Mouse (Mus musculus): Measurements from ENCODE around the gene Stap2. TPM values are rescaled to one million over a fixed set of nuclear protein-coding genes. Genes with fewer than 3 reads are reported as not detected.
A peak's percentile ranks its signal among the peaks of the same experiment; 100 is the strongest.

The Stap2 gene
- polyA plus RNA-seq, 1 experiment from 2014 or later: 5.0 TPM

DNA sequence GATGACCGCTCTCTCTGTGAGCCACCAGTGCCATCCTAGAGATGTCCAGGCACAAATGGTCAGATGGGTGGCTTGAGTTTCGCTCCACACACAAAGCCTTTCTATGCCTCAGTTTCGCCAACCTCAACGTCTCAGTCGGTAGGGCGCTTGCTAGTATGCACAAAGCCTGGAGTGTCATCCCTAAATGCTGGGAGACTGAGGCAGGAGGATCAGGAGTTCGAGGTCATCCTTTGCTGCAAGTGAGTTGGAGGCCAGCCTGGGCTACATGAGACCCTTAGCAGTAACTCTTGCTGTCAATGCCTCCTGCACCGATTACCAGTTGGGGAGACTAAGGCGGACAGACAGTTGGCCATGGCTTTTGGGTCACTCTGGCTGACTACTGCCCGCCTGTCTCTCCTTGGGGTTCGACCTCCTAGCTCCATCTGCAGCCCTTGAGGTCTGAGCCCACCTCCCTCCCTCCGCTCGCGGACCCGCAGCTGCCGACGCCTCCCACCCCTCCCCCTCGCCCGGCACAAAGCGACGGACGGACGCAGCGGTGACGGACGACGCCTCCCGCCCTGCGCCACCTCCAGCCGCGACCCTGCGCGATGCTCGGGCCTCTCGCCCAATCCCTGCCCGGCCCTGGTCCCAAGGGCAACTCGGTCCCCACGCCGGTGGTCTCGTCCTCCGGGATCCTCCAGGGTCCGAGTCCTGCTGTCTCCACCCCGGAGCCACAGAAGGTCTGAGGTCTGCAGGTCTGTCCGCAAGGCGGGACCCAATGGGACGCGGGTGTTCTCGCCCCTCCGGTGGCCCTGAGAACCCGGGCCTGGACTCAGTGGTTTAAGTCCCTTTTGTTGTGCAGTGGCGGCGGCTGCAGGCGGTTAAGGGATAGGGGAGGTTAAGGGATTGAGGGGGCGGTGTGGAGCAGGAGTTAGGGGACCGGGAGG lies 35.2 kb downstream of the Stap2 start, which contains the start of gene Shd:
Shd (plus strand) TSS at position 502 of the 926 bp plus-strand sequence.
- DNase-seq (ENCODE audit: low spot score) (peak; percentile 58), ATAC-seq (peak; percentile 65)
- WGBS: 7% methylated on average over 52 of the region's 55 CpGs
- H3K27ac ChIP-seq (ENCODE audit: low read depth, low read length): peak within 1 kb of the TSS; percentile 75
- H3K9ac ChIP-seq (ENCODE audit: low read length): peak within 1 kb of the TSS; percentile 81
- peaks cover 4% of the 10 kb centered on the region for H3K4me1 ChIP-seq (ENCODE audit: control insufficient read depth, insufficient read depth, low read length)
- peaks cover 43% of the 10 kb centered on the region for H3K36me3 ChIP-seq (ENCODE audit: control insufficient read depth, insufficient read depth, low read length)
- peak within 1 kb of the TSS; percentile 68 for H3K4me2 ChIP-seq (ENCODE audit: low read length)
- H3K27me3 ChIP-seq (replicated peaks; ENCODE audit: control insufficient read depth, insufficient read depth, low read length): no peaks in the 10 kb centered on the region
- H3K9me3 ChIP-seq (replicated peaks; ENCODE audit: control insufficient read depth, low read length): no peaks in the 10 kb centered on the region
- peak within 1 kb of the TSS; percentile 58 for H3K4me3 ChIP-seq (ENCODE audit: low read depth, low read length)

DNA sequence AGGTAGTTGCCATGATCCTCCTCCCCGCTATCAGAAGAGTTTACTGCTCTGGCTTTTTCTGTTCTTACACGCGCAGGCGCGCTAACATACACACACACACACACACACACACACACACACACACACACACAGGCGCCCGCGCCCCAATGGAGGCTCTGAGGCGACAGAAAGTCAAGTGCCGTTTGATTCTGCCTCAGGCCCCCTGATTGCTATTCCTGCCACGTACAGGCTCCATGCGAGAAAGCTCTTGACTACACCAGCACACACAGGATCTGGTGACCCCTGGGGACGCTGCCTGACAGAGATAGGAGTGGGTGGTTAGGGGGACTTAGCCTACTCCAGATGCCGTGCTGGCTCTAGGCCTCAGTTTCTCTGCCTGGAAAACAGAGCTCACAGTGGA lies 35.8 kb downstream of the Stap2 start:
- Histone ChIP-seq H3K4me1 (ENCODE audit: control insufficient read depth, insufficient read depth, low read length) (peaks cover 4% of the 10 kb centered on the region), H3K9me3 (replicated peaks; ENCODE audit: control insufficient read depth, low read length) (no peaks in the 10 kb centered on the region), H3K4me3 (ENCODE audit: low read depth, low read length) (peak overlapping the region; percentile 58; the same call in 1 of the 2 replicates), H3K9ac (ENCODE audit: low read length) (peak overlapping the region; percentile 40), H3K4me2 (ENCODE audit: low read length) (peak overlapping the region; percentile 68), H3K27ac (ENCODE audit: low read depth, low read length) (peak overlapping the region; percentile 75), H3K36me3 (ENCODE audit: control insufficient read depth, insufficient read depth, low read length) (peaks cover 42% of the 10 kb centered on the region), H3K27me3 (replicated peaks; ENCODE audit: control insufficient read depth, insufficient read depth, low read length) (no peaks in the 10 kb centered on the region)
- peak; percentile 40 for ATAC-seq
- 31% methylated on average over 14 of the region's 14 CpGs for WGBS
- DNase-seq (ENCODE audit: low spot score): peak; percentile 83

DNA sequence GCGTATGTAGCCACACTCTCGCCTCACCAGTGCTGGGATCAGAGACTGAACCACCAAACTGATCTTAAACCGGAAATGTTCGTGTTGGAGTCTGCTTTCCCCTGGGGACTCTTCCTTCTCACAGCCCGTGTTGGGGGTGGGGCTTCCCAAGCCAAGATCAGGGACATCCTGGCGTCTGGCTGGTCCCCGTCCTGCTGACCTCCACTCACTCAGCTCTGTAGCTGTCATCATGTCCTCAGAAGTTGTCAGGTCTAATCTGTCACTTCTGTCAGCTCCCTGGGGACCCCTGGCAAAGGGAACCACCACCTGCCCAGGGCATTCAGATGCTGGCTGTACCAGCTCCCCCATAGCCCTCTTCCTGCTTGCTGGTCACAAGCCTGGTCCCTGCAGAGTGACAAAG lies 37.2 kb downstream of the Stap2 start:
- DNase-seq (ENCODE audit: low spot score) (no peak), ATAC-seq (no peak)
- H3K4me1 ChIP-seq (ENCODE audit: control insufficient read depth, insufficient read depth, low read length): peaks cover 4% of the 10 kb centered on the region
- H3K4me2 ChIP-seq (ENCODE audit: low read length): no peak overlapping the region
- no peak overlapping the region for H3K27ac ChIP-seq (ENCODE audit: low read depth, low read length)
- peaks cover 43% of the 10 kb centered on the region for H3K36me3 ChIP-seq (ENCODE audit: control insufficient read depth, insufficient read depth, low read length)
- no peaks in the 10 kb centered on the region for H3K9me3 ChIP-seq (replicated peaks; ENCODE audit: control insufficient read depth, low read length)
- 0 out of 2 replicates have a peak overlapping the region, but pooled peaks have one; percentile 21 for H3K9ac ChIP-seq (ENCODE audit: low read length)
- H3K4me3 ChIP-seq (ENCODE audit: low read depth, low read length): no peak overlapping the region
- WGBS: 67% methylated on average over 7 of the region's 7 CpGs
- no peaks in the 10 kb centered on the region for H3K27me3 ChIP-seq (replicated peaks; ENCODE audit: control insufficient read depth, insufficient read depth, low read length)

DNA sequence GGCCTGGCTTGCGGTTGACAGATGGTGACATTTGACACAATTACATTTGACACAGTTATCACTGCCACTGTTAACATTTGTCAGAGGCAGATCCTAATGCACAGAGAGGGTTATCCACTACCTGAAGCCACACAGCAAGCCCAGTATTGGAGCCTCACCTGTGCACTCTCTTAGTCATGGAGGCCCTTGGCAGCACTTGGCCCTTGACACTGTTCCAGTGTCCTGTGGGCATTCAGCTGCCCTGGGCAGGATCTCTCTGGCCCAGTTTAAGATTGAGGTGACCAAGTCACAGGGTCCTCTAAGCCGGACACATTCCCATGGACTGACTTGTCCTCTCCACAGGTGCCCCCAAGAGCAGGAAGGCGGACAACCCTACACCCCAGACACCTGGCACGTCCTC lies 38.2 kb downstream of the Stap2 start:
- Histone ChIP-seq H3K9me3 (replicated peaks; ENCODE audit: control insufficient read depth, low read length) (no peaks in the 10 kb centered on the region), H3K4me2 (ENCODE audit: low read length) (no peak overlapping the region), H3K9ac (ENCODE audit: low read length) (no peak overlapping the region), H3K4me1 (ENCODE audit: control insufficient read depth, insufficient read depth, low read length) (peaks cover 4% of the 10 kb centered on the region), H3K27ac (ENCODE audit: low read depth, low read length) (no peak overlapping the region), H3K27me3 (replicated peaks; ENCODE audit: control insufficient read depth, insufficient read depth, low read length) (no peaks in the 10 kb centered on the region), H3K36me3 (ENCODE audit: control insufficient read depth, insufficient read depth, low read length) (peaks cover 41% of the 10 kb centered on the region), H3K4me3 (ENCODE audit: low read depth, low read length) (no peak overlapping the region)
- no peak for DNase-seq (ENCODE audit: low spot score)
- 94% methylated on average over 4 of the region's 4 CpGs for WGBS
- ATAC-seq: no peak

DNA sequence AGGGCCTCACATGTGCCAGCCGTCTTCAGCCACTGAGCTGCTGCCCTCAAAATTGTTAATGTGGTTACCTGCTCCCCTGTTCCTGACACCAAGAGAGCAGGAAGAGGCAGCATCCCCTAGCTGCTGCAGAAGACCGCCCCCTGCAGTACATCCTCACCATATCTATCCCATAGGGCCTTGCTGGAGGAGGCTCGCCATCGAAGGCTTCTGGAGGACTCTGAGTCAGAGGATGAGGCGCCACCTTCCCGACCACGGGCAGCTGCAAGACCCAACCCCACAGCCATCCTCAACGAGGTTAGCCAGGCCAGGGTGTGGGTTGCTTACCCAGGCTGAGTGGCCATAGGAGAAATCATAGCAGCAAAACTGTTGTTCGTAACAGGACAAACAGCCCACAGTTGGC lies 40.4 kb downstream of the Stap2 start:
- Histone ChIP-seq H3K4me1 (ENCODE audit: control insufficient read depth, insufficient read depth, low read length) (peaks cover 2% of the 10 kb centered on the region), H3K9ac (ENCODE audit: low read length) (no peak overlapping the region), H3K9me3 (replicated peaks; ENCODE audit: control insufficient read depth, low read length) (no peaks in the 10 kb centered on the region), H3K4me3 (ENCODE audit: low read depth, low read length) (no peak overlapping the region), H3K27me3 (replicated peaks; ENCODE audit: control insufficient read depth, insufficient read depth, low read length) (no peaks in the 10 kb centered on the region), H3K36me3 (ENCODE audit: control insufficient read depth, insufficient read depth, low read length) (peaks cover 55% of the 10 kb centered on the region), H3K27ac (ENCODE audit: low read depth, low read length) (no peak overlapping the region), H3K4me2 (ENCODE audit: low read length) (no peak overlapping the region)
- ATAC-seq (no peak), DNase-seq (ENCODE audit: low spot score) (no peak)
- 84% methylated on average over 9 of the region's 9 CpGs for WGBS

DNA sequence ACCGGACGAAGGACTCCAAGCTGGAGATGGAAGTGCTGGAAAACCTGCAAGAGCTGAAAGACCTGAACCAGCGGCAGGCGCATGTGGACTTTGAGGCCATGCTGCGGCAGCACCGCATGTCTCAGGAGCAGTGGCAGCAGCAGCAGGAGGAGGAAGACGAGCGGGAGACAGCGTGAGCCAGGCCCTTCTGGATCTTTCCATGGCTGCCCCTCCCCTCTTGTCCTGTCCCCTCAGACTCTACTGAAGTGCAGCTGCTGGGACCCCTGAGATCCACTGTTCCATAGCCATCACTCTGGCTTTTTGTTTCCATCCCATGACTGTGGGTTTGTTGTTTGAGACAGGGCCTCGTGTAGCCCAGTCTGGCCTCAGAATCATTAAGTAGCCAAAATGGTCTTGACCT lies 40.9 kb downstream of the Stap2 start:
- H3K27ac ChIP-seq (ENCODE audit: low read depth, low read length): no peak overlapping the region
- H3K9ac ChIP-seq (ENCODE audit: low read length): no peak overlapping the region
- H3K4me2 ChIP-seq (ENCODE audit: low read length): no peak overlapping the region
- peaks cover 6% of the 10 kb centered on the region for H3K4me1 ChIP-seq (ENCODE audit: control insufficient read depth, insufficient read depth, low read length)
- H3K9me3 ChIP-seq (replicated peaks; ENCODE audit: control insufficient read depth, low read length): no peaks in the 10 kb centered on the region
- DNase-seq (ENCODE audit: low spot score): no peak
- H3K36me3 ChIP-seq (ENCODE audit: control insufficient read depth, insufficient read depth, low read length): peaks cover 55% of the 10 kb centered on the region
- ATAC-seq: no peak
- no peaks in the 10 kb centered on the region for H3K27me3 ChIP-seq (replicated peaks; ENCODE audit: control insufficient read depth, insufficient read depth, low read length)
- H3K4me3 ChIP-seq (ENCODE audit: low read depth, low read length): no peak overlapping the region
- WGBS: 91% methylated on average over 10 of the region's 10 CpGs

DNA sequence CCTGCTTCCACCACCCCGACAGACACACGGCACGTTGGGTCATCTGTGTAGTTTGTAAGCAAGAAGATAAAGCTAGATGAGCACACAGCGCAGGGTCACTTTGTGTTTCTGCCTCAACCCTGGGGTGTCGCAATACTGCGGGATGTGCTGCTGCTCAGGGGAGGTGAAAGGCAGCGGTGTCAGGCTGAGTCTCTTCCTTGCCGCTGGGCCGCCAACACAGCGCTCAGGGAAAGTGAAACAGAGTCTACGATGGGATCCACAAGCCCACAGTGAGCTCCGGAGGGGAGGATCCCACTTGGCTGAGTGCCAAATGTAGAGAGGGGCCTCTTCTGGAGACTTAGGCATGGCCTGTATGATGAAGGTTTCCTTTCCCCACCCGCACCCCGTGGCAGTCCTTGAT lies 42.2 kb downstream of the Stap2 start:
- H3K4me2 ChIP-seq (ENCODE audit: low read length): no peak overlapping the region
- H3K27ac ChIP-seq (ENCODE audit: low read depth, low read length): no peak overlapping the region
- H3K9me3 ChIP-seq (replicated peaks; ENCODE audit: control insufficient read depth, low read length): no peaks in the 10 kb centered on the region
- peaks cover 9% of the 10 kb centered on the region for H3K4me1 ChIP-seq (ENCODE audit: control insufficient read depth, insufficient read depth, low read length)
- no peak overlapping the region for H3K9ac ChIP-seq (ENCODE audit: low read length)
- ATAC-seq: no peak
- peak; percentile 20 for DNase-seq (ENCODE audit: low spot score)
- H3K36me3 ChIP-seq (ENCODE audit: control insufficient read depth, insufficient read depth, low read length): peaks cover 55% of the 10 kb centered on the region
- no peaks in the 10 kb centered on the region for H3K27me3 ChIP-seq (replicated peaks; ENCODE audit: control insufficient read depth, insufficient read depth, low read length)
- no peak overlapping the region for H3K4me3 ChIP-seq (ENCODE audit: low read depth, low read length)
- WGBS: 81% methylated on average over 14 of the region's 14 CpGs

DNA sequence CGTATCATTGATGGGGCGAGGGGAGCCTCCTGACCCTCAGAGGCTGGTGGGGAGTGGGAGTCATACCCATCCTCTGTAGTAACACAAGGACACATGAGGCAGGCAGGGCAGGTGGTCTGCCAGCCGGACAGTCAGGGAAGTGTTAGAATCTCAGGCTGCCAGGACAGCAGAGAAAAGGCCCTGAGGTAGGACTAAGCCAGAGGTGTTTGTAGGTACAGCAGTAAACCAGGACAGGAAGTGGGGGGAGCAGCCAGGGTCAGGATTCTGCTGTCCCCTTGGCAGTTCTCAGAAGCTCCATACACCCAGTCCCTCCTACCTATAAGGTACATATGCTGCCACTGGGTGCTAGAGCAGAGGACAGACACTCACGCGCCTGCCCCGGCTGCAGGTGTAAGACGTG lies 43.8 kb downstream of the Stap2 start:
- no peak overlapping the region for H3K4me2 ChIP-seq (ENCODE audit: low read length)
- DNase-seq (ENCODE audit: low spot score) (no peak), ATAC-seq (no peak)
- H3K27me3 ChIP-seq (replicated peaks; ENCODE audit: control insufficient read depth, insufficient read depth, low read length): no peaks in the 10 kb centered on the region
- no peak overlapping the region for H3K27ac ChIP-seq (ENCODE audit: low read depth, low read length)
- H3K9ac ChIP-seq (ENCODE audit: low read length): no peak overlapping the region
- H3K4me3 ChIP-seq (ENCODE audit: low read depth, low read length): no peak overlapping the region
- H3K4me1 ChIP-seq (ENCODE audit: control insufficient read depth, insufficient read depth, low read length): peaks cover 11% of the 10 kb centered on the region
- peaks cover 40% of the 10 kb centered on the region for H3K36me3 ChIP-seq (ENCODE audit: control insufficient read depth, insufficient read depth, low read length)
- WGBS: 96% methylated on average over 7 of the region's 7 CpGs
- no peaks in the 10 kb centered on the region for H3K9me3 ChIP-seq (replicated peaks; ENCODE audit: control insufficient read depth, low read length)

DNA sequence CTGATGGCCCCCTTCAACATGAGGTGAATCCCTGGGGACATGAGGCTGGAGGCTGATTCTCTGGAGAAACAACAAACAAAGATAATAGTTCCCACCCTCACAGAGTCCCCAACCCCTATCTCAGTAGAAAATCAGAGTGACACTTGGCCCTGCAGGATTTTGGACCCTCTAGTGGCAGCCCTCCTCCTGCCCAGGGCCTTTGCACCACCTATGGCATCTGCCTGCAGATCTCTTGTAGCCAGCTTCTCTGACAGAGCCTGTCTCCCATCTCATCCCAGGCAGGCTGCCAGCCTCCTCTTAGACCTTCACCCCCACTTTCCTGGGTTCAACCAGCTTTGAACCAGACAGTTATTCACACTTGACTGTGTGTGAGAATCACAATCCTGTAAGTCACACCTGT lies 44.6 kb downstream of the Stap2 start:
- Histone ChIP-seq H3K36me3 (ENCODE audit: control insufficient read depth, insufficient read depth, low read length) (peaks cover 32% of the 10 kb centered on the region), H3K27ac (ENCODE audit: low read depth, low read length) (no peak overlapping the region), H3K4me2 (ENCODE audit: low read length) (no peak overlapping the region), H3K9ac (ENCODE audit: low read length) (no peak overlapping the region), H3K4me1 (ENCODE audit: control insufficient read depth, insufficient read depth, low read length) (peaks cover 17% of the 10 kb centered on the region), H3K4me3 (ENCODE audit: low read depth, low read length) (no peak overlapping the region), H3K9me3 (replicated peaks; ENCODE audit: control insufficient read depth, low read length) (no peaks in the 10 kb centered on the region), H3K27me3 (replicated peaks; ENCODE audit: control insufficient read depth, insufficient read depth, low read length) (no peaks in the 10 kb centered on the region)
- ATAC-seq: no peak
- no peak for DNase-seq (ENCODE audit: low spot score)

All from forebrain, embryonic 14.5 days (tissue).